Mouse (Mus musculus): ENCODE measurements around the gene Hs3st6. TPM values are rescaled to one million over a fixed set of nuclear protein-coding genes. Genes with fewer than 3 reads are reported as not detected.
A peak's percentile ranks its signal among the peaks of the same experiment; 100 is the strongest.

Hs3st6 gene
- polyA plus RNA-seq, 1 experiment from 2014 or later, result not detected

- Histone ChIP-seq H3K4me1 (no peaks in the 10 kb centered on the region), H3K4me3 (no peak overlapping the region), H3K27me3 (no peaks in the 10 kb centered on the region; the same call in none of the 2 replicates), H3K4me2 (replicated peaks) (no peak overlapping the region), H3K9ac (replicated peaks) (no peak overlapping the region), H3K27ac (replicated peaks) (no peak overlapping the region), H3K9me3 (no peaks in the 10 kb centered on the region), H3K36me3 (no peaks in the 10 kb centered on the region)
- no peak for ATAC-seq (replicated peaks)
- 88% methylated on average over 2 of the region's 2 CpGs for WGBS
Measured at GRCm38 (mm10) chr17:24780821-24781220, 28.0 kb downstream of the Hs3st6 start.

DNA sequence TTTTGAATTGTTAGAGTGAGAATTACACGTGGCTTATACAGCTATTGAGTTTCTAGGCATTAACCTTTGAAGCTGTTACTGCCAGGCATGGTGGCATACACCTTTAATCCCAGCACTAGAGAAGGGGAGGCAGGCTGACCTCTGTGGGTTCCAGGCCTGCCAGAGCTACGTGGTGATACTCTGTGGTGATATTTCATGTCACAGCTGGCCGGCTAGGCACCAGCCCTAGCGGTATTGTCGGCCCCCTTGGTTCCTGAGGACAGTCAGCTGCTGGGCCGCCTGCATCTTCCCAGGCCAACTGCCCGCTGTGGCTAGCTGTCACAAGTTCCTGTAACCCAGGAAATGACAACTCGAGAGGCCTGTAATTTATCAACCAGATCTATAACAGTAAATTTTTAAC lies 39.4 kb downstream of the Hs3st6 start:
- no peaks in the 10 kb centered on the region for H3K9me3 ChIP-seq
- no peaks in the 10 kb centered on the region for H3K27me3 ChIP-seq
- H3K4me1 ChIP-seq, result no peaks in the 10 kb centered on the region
- no peaks in the 10 kb centered on the region for H3K36me3 ChIP-seq
- H3K27ac ChIP-seq (replicated peaks), result no peak overlapping the region
- H3K9ac ChIP-seq (replicated peaks), result no peak overlapping the region
- WGBS, result 80% methylated on average over 8 of the region's 8 CpGs
- no peak for ATAC-seq (replicated peaks)
- H3K4me2 ChIP-seq (replicated peaks), result no peak overlapping the region
- H3K4me3 ChIP-seq, result no peak overlapping the region

GRCm38 (mm10) chr17:24794791-24795190 lies 42.0 kb downstream of the Hs3st6 start:
- no peak overlapping the region for H3K4me2 ChIP-seq (replicated peaks)
- no peak overlapping the region for H3K9ac ChIP-seq (replicated peaks)
- H3K27me3 ChIP-seq, result no peaks in the 10 kb centered on the region
- no peaks in the 10 kb centered on the region for H3K36me3 ChIP-seq
- no peaks in the 10 kb centered on the region for H3K9me3 ChIP-seq
- 73% methylated on average over 12 of the region's 12 CpGs for WGBS
- H3K4me3 ChIP-seq, result no peak overlapping the region
- no peaks in the 10 kb centered on the region for H3K4me1 ChIP-seq
- H3K27ac ChIP-seq (replicated peaks), result no peak overlapping the region
- no peak for ATAC-seq (replicated peaks)

DNA sequence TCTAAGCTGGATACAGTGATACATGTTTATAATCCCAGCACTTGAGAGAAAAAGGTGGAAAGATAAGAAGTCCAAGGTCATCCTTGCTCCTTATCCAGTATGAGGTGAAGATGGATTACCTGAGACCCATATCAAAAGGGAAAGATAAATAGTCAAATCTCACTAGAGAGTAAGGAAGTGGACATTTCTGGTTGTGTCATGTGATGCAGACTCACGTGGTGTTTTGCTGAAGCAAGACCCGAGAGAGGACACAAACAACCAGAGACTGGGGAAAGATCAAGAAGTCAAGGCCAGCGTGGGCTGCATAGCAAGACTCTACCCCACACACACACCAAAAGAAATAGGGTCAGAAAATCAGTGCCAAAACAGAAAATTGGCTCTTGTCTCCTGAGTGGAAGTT lies 44.2 kb downstream of the Hs3st6 start:
- H3K4me2 ChIP-seq (replicated peaks), result no peak overlapping the region
- H3K9me3 ChIP-seq, result no peaks in the 10 kb centered on the region
- 74% methylated on average over 3 of the region's 3 CpGs for WGBS
- no peak for ATAC-seq (replicated peaks)
- H3K4me3 ChIP-seq, result no peak overlapping the region
- no peaks in the 10 kb centered on the region for H3K4me1 ChIP-seq
- no peak overlapping the region for H3K27ac ChIP-seq (replicated peaks)
- H3K36me3 ChIP-seq, result no peaks in the 10 kb centered on the region
- no peaks in the 10 kb centered on the region for H3K27me3 ChIP-seq
- no peak overlapping the region for H3K9ac ChIP-seq (replicated peaks)

GRCm38 (mm10) chr17:24798229-24798628 lies 45.4 kb downstream of the Hs3st6 start:
- H3K4me2 ChIP-seq (replicated peaks), result no peak overlapping the region
- 0 out of 2 replicates have a peak, but pooled peaks cover 1% of the 10 kb centered on the region for H3K27me3 ChIP-seq
- H3K27ac ChIP-seq (replicated peaks), result no peak overlapping the region
- ATAC-seq (replicated peaks), result no peak
- H3K4me1 ChIP-seq, result no peaks in the 10 kb centered on the region
- H3K4me3 ChIP-seq, result no peak overlapping the region
- 55% methylated on average over 9 of the region's 9 CpGs for WGBS
- no peak overlapping the region for H3K9ac ChIP-seq (replicated peaks)
- no peaks in the 10 kb centered on the region for H3K9me3 ChIP-seq
- no peaks in the 10 kb centered on the region for H3K36me3 ChIP-seq

DNA sequence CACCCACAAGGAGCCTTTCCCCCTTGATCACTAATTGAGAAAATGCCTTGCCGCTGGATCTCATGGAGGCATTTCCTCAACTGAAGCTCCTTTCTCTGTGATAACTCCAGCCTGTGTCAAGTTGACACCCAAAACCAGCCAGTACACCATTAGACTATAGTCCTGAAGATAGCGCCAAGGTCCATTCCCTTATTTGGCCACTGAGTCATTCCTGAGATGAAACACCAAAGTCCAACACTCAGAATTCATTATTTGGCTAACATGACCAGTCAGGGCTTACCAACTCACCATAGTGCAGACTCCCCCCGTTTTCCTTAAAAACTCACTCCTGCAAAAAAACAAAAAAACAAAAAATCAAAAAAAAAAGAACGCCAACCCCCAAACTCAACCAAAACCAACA lies 46.7 kb downstream of the Hs3st6 start:
- Histone ChIP-seq H3K4me1 (peaks cover 7% of the 10 kb centered on the region), H3K36me3 (no peaks in the 10 kb centered on the region), H3K27ac (replicated peaks) (no peak overlapping the region), H3K4me3 (no peak overlapping the region), H3K27me3 (peaks cover 11% of the 10 kb centered on the region; the same call in 1 of the 2 replicates), H3K9ac (replicated peaks) (no peak overlapping the region), H3K4me2 (replicated peaks) (no peak overlapping the region), H3K9me3 (no peaks in the 10 kb centered on the region)
- 94% methylated on average over 4 of the region's 4 CpGs for WGBS
- ATAC-seq (replicated peaks), result no peak

GRCm38 (mm10) chr17:24800524-24800923 lies 47.7 kb downstream of the Hs3st6 start:
- no peak for ATAC-seq (replicated peaks)
- no peak overlapping the region for H3K4me2 ChIP-seq (replicated peaks)
- H3K27ac ChIP-seq (replicated peaks), result no peak overlapping the region
- peaks cover 20% of the 10 kb centered on the region for H3K27me3 ChIP-seq
- WGBS, result 56% methylated on average over 3 of the region's 3 CpGs
- no peak overlapping the region for H3K4me3 ChIP-seq
- H3K9ac ChIP-seq (replicated peaks), result no peak overlapping the region
- peaks cover 10% of the 10 kb centered on the region for H3K4me1 ChIP-seq
- no peaks in the 10 kb centered on the region for H3K36me3 ChIP-seq
- H3K9me3 ChIP-seq, result no peaks in the 10 kb centered on the region

DNA sequence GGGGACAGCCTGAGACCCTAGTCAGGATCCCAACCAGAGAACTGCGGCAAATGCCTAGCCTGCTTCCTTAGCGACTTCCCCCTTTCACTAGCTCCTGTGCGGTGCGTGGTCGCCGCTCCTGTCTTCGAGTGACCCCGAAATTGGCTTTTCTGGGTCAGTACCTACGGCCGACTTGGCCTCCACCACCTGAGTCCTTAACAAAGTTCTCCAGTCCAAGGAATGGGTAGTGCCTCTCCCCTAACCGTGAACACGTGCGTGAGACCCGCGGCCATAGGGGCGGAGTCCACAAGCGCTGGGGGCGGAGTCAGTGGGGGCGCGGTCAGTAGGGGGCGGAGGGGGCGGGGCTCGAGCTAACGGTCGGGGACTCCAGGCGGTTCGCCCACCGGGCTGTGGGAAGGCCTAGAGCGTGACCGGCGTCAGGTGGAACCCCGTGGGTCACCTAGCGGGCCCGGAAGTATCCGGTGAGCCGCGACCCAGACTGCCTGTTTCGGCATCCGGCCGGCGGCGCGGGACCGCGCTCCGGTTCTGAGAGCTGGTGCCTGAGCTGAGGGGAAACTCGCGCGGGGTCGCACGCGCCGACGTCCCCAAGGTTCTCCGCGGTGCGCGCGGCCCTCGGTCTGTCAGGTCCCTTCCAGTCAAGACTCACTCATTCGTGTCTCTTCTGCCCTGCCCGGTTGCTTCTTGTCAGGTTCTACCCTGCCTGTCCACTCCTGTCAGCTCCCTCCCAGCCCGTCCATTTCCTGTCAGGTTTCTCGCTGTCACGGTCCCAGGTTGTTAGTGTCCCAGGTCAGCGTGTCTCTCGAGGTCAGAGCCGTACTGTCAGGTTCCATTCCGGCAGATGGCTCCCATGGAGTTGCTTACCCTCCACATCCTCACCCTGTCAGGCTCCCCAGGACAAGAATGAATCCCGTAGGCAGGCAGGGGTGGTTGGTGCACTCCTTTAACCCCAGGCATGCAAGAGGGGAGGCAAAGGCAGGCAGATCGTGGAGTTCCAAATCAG lies 51.5 kb downstream of the Hs3st6 start, which contains the start of gene Meiob:
Gene Meiob, plus strand, starts transcription at position 338 of the 1,000 bp plus-strand sequence.
- under 1% methylated on average over 71 of the region's 71 CpGs for WGBS
- Histone ChIP-seq H3K4me2 (replicated peaks) (peak within 1 kb of the TSS; percentile 81), H3K9ac (replicated peaks) (peak within 1 kb of the TSS; percentile 39), H3K27me3 (peaks cover 24% of the 10 kb centered on the region), H3K4me1 (peaks cover 10% of the 10 kb centered on the region), H3K27ac (replicated peaks) (no peak within 1 kb of the TSS), H3K36me3 (no peaks in the 10 kb centered on the region), H3K4me3 (peak within 1 kb of the TSS; percentile 56), H3K9me3 (no peaks in the 10 kb centered on the region)
- peak; percentile 64 for ATAC-seq (replicated peaks)

Other genes starting within 250 kb of the Hs3st6 start
- 107 and 112 TPM in 2 replicates for gene Traf7, start 225.1 kb upstream of the Hs3st6 start, polyA plus RNA-seq (2015; fragmentation: Nextera tagmentation; extraction: Ambion mirVana)
- 5.7 and 6.6 TPM in 2 replicates for gene Rab26, start 218.8 kb upstream of the Hs3st6 start, polyA plus RNA-seq (2015; fragmentation: Nextera tagmentation; extraction: Ambion mirVana)
- gene Pkd1, start 203.2 kb upstream of the Hs3st6 start, polyA plus RNA-seq (2015; fragmentation: Nextera tagmentation; extraction: Ambion mirVana), result 17.1 and 22.9 TPM in 2 replicates
- 68.7 and 75.6 TPM in 2 replicates for gene Tsc2, start 120.4 kb upstream of the Hs3st6 start, polyA plus RNA-seq (2015; fragmentation: Nextera tagmentation; extraction: Ambion mirVana)
- gene Nthl1, start 120.3 kb upstream of the Hs3st6 start, polyA plus RNA-seq (2015; fragmentation: Nextera tagmentation; extraction: Ambion mirVana), result 12.5 and 12.7 TPM in 2 replicates
- 26.7 and 27.6 TPM in 2 replicates for gene Slc9a3r2, start 102.7 kb upstream of the Hs3st6 start, polyA plus RNA-seq (2015; fragmentation: Nextera tagmentation; extraction: Ambion mirVana)
- gene Npw, start 94.5 kb upstream of the Hs3st6 start, polyA plus RNA-seq (2015; fragmentation: Nextera tagmentation; extraction: Ambion mirVana), result not detected in 2 replicates
- 19.1 and 20.9 TPM in 2 replicates for gene Zfp598, start 83.3 kb upstream of the Hs3st6 start, polyA plus RNA-seq (2015; fragmentation: Nextera tagmentation; extraction: Ambion mirVana)
- gene Syngr3, start 63.0 kb upstream of the Hs3st6 start, polyA plus RNA-seq (2015; fragmentation: Nextera tagmentation; extraction: Ambion mirVana), result 134 and 145 TPM in 2 replicates
- 38.7 TPM in 2 replicates for gene Gfer, start 56.8 kb upstream of the Hs3st6 start, polyA plus RNA-seq (2015; fragmentation: Nextera tagmentation; extraction: Ambion mirVana)
- 1.4 and 2.0 TPM in 2 replicates for gene Noxo1, start 56.8 kb upstream of the Hs3st6 start, polyA plus RNA-seq (2015; fragmentation: Nextera tagmentation; extraction: Ambion mirVana)
- 79.5 and 83.9 TPM in 2 replicates for gene Tbl3, start 45.3 kb upstream of the Hs3st6 start, polyA plus RNA-seq (2015; fragmentation: Nextera tagmentation; extraction: Ambion mirVana)
- gene Rnf151, start 34.9 kb upstream of the Hs3st6 start, polyA plus RNA-seq (2015; fragmentation: Nextera tagmentation; extraction: Ambion mirVana), result not detected in 2 replicates
- gene Rps2, start 34.9 kb upstream of the Hs3st6 start, polyA plus RNA-seq (2015; fragmentation: Nextera tagmentation; extraction: Ambion mirVana), result 816 and 846 TPM in 2 replicates
- gene Ndufb10, start 28.5 kb upstream of the Hs3st6 start, polyA plus RNA-seq (2015; fragmentation: Nextera tagmentation; extraction: Ambion mirVana), result 249 and 261 TPM in 2 replicates
- gene Rpl3l, start 25.2 kb upstream of the Hs3st6 start, polyA plus RNA-seq (2015; fragmentation: Nextera tagmentation; extraction: Ambion mirVana), result not detected in 2 replicates
- 20.5 and 22.5 TPM in 2 replicates for gene Msrb1, start 16.3 kb upstream of the Hs3st6 start, polyA plus RNA-seq (2015; fragmentation: Nextera tagmentation; extraction: Ambion mirVana)
- not detected in 2 replicates for gene Meiob, start 51.3 kb downstream of the Hs3st6 start, polyA plus RNA-seq (2015; fragmentation: Nextera tagmentation; extraction: Ambion mirVana)
- 45.1 and 45.7 TPM in 2 replicates for gene Hagh, start 87.2 kb downstream of the Hs3st6 start, polyA plus RNA-seq (2015; fragmentation: Nextera tagmentation; extraction: Ambion mirVana)
- gene Fahd1, start 97.4 kb downstream of the Hs3st6 start, polyA plus RNA-seq (2015; fragmentation: Nextera tagmentation; extraction: Ambion mirVana), result 16.0 and 16.8 TPM in 2 replicates
- gene Igfals, start 113.0 kb downstream of the Hs3st6 start, polyA plus RNA-seq (2015; fragmentation: Nextera tagmentation; extraction: Ambion mirVana), result 0.11 TPM in 1 of 2 replicates, not detected in the other
- 73.2 and 74.2 TPM in 2 replicates for gene Nubp2, start 133.4 kb downstream of the Hs3st6 start, polyA plus RNA-seq (2015; fragmentation: Nextera tagmentation; extraction: Ambion mirVana)
- 81.5 and 82.5 TPM in 2 replicates for gene Spsb3, start 133.7 kb downstream of the Hs3st6 start, polyA plus RNA-seq (2015; fragmentation: Nextera tagmentation; extraction: Ambion mirVana)
- 32.8 and 34.6 TPM in 2 replicates for gene Eme2, start 142.1 kb downstream of the Hs3st6 start, polyA plus RNA-seq (2015; fragmentation: Nextera tagmentation; extraction: Ambion mirVana)
- gene Mrps34, start 142.1 kb downstream of the Hs3st6 start, polyA plus RNA-seq (2015; fragmentation: Nextera tagmentation; extraction: Ambion mirVana), result 77.6 and 82.2 TPM in 2 replicates
- 69.6 and 72.6 TPM in 2 replicates for gene Nme3, start 143.5 kb downstream of the Hs3st6 start, polyA plus RNA-seq (2015; fragmentation: Nextera tagmentation; extraction: Ambion mirVana)
- gene Mapk8ip3, start 184.0 kb downstream of the Hs3st6 start, polyA plus RNA-seq (2015; fragmentation: Nextera tagmentation; extraction: Ambion mirVana), result 89.4 and 90.6 TPM in 2 replicates
- 101 and 114 TPM in 2 replicates for gene Jpt2, start 207.7 kb downstream of the Hs3st6 start, polyA plus RNA-seq (2015; fragmentation: Nextera tagmentation; extraction: Ambion mirVana)